Mouse (Mus musculus): ENCODE measurements around the gene Jade1. TPM values are rescaled to one million over a fixed set of nuclear protein-coding genes. Genes with fewer than 3 reads are reported as not detected.

Jade1 gene
- total RNA-seq, 2 experiments from 2014 or later = 17.7 to 23.4 TPM

DNA sequence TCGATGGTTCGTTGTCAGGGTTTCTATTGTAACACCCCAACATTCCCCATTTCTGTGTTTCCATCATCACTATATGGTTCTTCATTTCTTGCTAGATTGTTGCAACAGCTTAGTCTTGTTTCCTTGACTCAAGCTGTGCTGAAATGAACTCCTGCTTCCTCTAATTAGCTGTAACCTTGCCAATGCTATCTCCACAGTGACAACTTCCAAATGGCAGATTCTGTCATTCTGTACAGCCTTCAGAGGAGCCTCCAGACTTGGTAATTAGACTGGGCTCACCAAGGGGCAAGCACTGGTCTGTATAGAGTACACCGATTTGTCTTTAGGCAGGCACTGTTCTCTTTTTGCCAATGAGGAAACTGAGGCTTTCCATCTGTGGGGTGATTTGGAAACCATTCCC lies 63.0 kb downstream of the Jade1 start:
- ATAC-seq (ENCODE audit: poor library complexity, severe bottlenecking) = peak; percentile 84

DNA sequence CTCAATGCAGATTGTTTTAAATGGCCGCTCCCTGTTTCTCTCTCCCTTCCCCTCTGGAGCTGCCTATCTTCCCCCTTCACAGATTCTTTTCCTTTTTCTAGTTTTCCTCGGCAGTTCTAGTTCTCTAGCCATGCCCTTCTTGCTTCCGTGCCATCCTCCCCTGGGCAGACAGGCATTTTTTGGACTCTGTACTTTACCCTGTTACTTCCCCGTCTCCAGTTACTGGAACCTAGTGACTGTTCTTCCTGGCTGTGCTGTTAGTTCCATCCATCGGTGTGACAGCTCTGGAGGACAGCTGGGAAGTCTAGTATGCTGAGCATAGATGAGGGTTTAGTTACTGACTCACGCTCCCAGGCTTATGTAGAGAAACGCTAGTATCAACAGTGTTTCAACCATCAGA lies 65.4 kb downstream of the Jade1 start:
- no peak for ATAC-seq (ENCODE audit: poor library complexity, severe bottlenecking)

GRCm38 (mm10) chr3:41655642-41656041 lies 100.1 kb downstream of the Jade1 start:
- ATAC-seq (ENCODE audit: poor library complexity, severe bottlenecking) = 0 out of 2 replicates have a peak, but pooled peaks have one; percentile 40

Other genes with a start within 250 kb of the Jade1 start
- gene Sclt1, start 186.8 kb downstream of the Jade1 start, total RNA-seq (2015) = 13.0 and 14.2 TPM in 2 replicates
- 14.5 and 19.1 TPM in 2 replicates for gene Sclt1, start 186.8 kb downstream of the Jade1 start, total RNA-seq (2017)
- gene D3Ertd751e, start 186.9 kb downstream of the Jade1 start, total RNA-seq (2015) = 6.0 and 7.2 TPM in 2 replicates
- 6.3 and 9.3 TPM in 2 replicates for gene D3Ertd751e, start 186.9 kb downstream of the Jade1 start, total RNA-seq (2017)